Mouse (Mus musculus) left cerebral cortex, adult 9 months (tissue): ENCODE results near the gene Auts2.

Experiments used
- DNase-seq, 2 experiments: peaks; one replicate each; pipeline ENCODE4 v3.0.0; 2022; ENCODE audit warnings: low spot score in 2 of 2

The Auts2 gene

GRCm38 (mm10) chr5:132186659-132187058, 356.5 kb downstream of the Auts2 start:
- DNase-seq, result no peak

- no peak for DNase-seq
Observed at GRCm38 (mm10) chr5:132186221-132186620, 356.9 kb downstream of the Auts2 start.

- no peak for DNase-seq
Observed at GRCm38 (mm10) chr5:132184395-132185095, 358.6 kb downstream of the Auts2 start.

- DNase-seq, result no peak
Observed at GRCm38 (mm10) chr5:132182077-132182476, 361.1 kb downstream of the Auts2 start.

- peak in 1 of 2 experiments; percentile 7 for DNase-seq
Observed at GRCm38 (mm10) chr5:132170010-132170409, 373.1 kb downstream of the Auts2 start.

- no peak for DNase-seq
Observed at GRCm38 (mm10) chr5:132168805-132169204, 374.3 kb downstream of the Auts2 start.

- peak in 1 of 2 experiments; percentile 6 for DNase-seq
Observed at GRCm38 (mm10) chr5:132168224-132168623, 374.9 kb downstream of the Auts2 start.

- no peak for DNase-seq
Observed at GRCm38 (mm10) chr5:132166559-132166958, 376.6 kb downstream of the Auts2 start.

GRCm38 (mm10) chr5:132163960-132164359, 379.2 kb downstream of the Auts2 start:
- DNase-seq, result no peak

- no peak for DNase-seq
Observed at GRCm38 (mm10) chr5:132162206-132162533, 381.0 kb downstream of the Auts2 start.

GRCm38 (mm10) chr5:132161338-132162205, 381.6 kb downstream of the Auts2 start:
- peak; percentile 61 to 73 for DNase-seq

GRCm38 (mm10) chr5:132144181-132144580, 399.0 kb downstream of the Auts2 start:
- no peak for DNase-seq

- DNase-seq, result no peak
Observed at GRCm38 (mm10) chr5:132140816-132141215, 402.3 kb downstream of the Auts2 start.

- peak; percentile 34 to 36 for DNase-seq
Observed at GRCm38 (mm10) chr5:132135941-132136663, 407.0 kb downstream of the Auts2 start.

- peak; percentile 56 to 60 for DNase-seq
Observed at GRCm38 (mm10) chr5:132131948-132132347, 411.2 kb downstream of the Auts2 start.

GRCm38 (mm10) chr5:132130577-132130976, 412.6 kb downstream of the Auts2 start:
- DNase-seq, result no peak

GRCm38 (mm10) chr5:132126626-132127025, 416.5 kb downstream of the Auts2 start:
- no peak for DNase-seq

- peak in 1 of 2 experiments; percentile 42 for DNase-seq
Observed at GRCm38 (mm10) chr5:132115631-132116030, 427.5 kb downstream of the Auts2 start.

GRCm38 (mm10) chr5:132114561-132115301, 428.4 kb downstream of the Auts2 start:
- no peak for DNase-seq

- DNase-seq, result peak; percentile 44 to 75
Observed at GRCm38 (mm10) chr5:132113480-132113879, 429.7 kb downstream of the Auts2 start.

- no peak for DNase-seq
Observed at GRCm38 (mm10) chr5:132112666-132113065, 430.5 kb downstream of the Auts2 start.

- no peak for DNase-seq
Observed at GRCm38 (mm10) chr5:132102426-132102825, 440.7 kb downstream of the Auts2 start.
